Mouse (Mus musculus) embryonic stem cell, embryonic (primary cell): Measurements from ENCODE around the gene Lrrc8a.

Experiments used
- CTCF ChIA-PET, 4 experiments: fragments of 300-600 bp in 2 of 4; fragments of 350-600 bp in 2 of 4; sonication (Branson Sonifier 250); formaldehyde crosslinking; loops; one replicate each; lab custom pipeline; 2022; ENCODE audit warnings: inconsistent platforms in 2 of 4; lab: Charles Lee
- POLR2A ChIA-PET, 4 experiments: fragments of 300-600 bp in 2 of 4; fragments of 350-600 bp in 2 of 4; sonication (Branson Sonifier 250); formaldehyde crosslinking; loops; one replicate each; lab custom pipeline; 2022; ENCODE audit warnings: antibody characterized with exemption in 4 of 4, inconsistent platforms in 1 of 4; lab: Charles Lee

Lrrc8a gene

GRCm38 (mm10) chr2:30214745-30215144 lies 22.8 kb upstream of the Lrrc8a start:
- POLR2A ChIA-PET: interaction anchor here in 3 of 4 experiments (0.6 to 1.8 kb wide), 7 partner anchors 9 to 48 kb away, joined by 3 to 6 read pairs (median 4); partner anchors contain the start of genes Kyat1 (in 1 of the 3), Lrrc8a (in 1 of the 3) and Spout1 (in 1 of the 3)
- CTCF ChIA-PET: interaction anchor here in 1 of 4 experiments (0.5 kb wide), 1 partner anchor 323 kb away, joined by 5 read pairs; no protein-coding TSS in a partner anchor

DNA sequence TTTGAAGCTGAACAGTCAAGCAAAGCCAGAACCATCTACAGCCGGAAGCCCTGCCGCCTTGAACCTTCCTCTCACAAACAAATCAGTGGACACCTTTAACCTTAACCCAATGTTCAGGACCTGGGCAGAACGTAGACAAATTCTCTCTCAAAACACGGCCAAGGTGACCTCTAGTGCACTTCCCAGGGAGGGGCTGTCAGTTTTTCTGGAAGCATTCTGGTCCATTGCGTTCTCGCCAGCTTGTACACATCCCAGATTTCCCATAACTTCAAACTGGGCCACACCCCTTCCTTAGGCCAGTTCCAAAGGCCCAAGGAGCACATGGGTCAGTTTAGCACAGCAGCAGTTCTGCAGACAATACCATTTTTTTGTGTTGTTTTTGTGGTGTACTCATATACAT lies 22.0 kb upstream of the Lrrc8a start:
- ChIA-PET POLR2A (interaction anchor here in 2 of 4 experiments (1.4 to 1.8 kb wide), 4 partner anchors 10 to 21 kb away, joined by 3 to 5 read pairs (median 4); partner anchors contain the start of gene Kyat1 (in 1 of the 2)), CTCF (no interaction called here)

DNA sequence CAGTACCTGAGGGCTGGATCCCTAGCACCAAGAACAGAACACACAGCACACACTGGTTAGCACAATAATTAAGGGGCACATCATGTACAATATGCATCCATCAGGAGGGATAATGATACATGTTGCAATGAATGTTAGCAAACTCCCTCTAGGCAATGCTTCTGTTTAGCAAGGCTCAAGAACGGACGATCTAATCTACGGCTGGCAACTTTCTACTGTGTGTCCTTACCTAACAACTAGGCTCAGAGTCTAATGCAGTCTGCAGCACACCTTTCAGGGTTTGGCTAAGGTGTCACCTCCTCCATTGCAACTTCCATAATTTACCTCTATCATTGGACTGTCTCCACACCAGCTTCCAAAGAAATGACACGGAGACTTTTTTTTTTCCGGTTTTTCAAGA lies 21.2 kb upstream of the Lrrc8a start:
- POLR2A ChIA-PET: interaction anchor here in 2 of 4 experiments (0.7 to 1.7 kb wide), 4 partner anchors 8 to 21 kb away, joined by 3 read pairs; partner anchors contain the start of gene Lrrc8a (in 1 of the 2)
- CTCF ChIA-PET: no interaction called here

GRCm38 (mm10) chr2:30235593-30235992 lies 1.9 kb upstream of the Lrrc8a start:
- ChIA-PET POLR2A (interaction anchor here in 2 of 4 experiments (0.9 to 8.2 kb wide), 10 partner anchors 9 to 75 kb away, joined by 3 to 66 read pairs (median 7); partner anchors contain the start of genes Kyat1 (in 2 of the 2), Endog (in 1 of the 2) and Phyhd1 (in 1 of the 2)), CTCF (no interaction called here)

DNA sequence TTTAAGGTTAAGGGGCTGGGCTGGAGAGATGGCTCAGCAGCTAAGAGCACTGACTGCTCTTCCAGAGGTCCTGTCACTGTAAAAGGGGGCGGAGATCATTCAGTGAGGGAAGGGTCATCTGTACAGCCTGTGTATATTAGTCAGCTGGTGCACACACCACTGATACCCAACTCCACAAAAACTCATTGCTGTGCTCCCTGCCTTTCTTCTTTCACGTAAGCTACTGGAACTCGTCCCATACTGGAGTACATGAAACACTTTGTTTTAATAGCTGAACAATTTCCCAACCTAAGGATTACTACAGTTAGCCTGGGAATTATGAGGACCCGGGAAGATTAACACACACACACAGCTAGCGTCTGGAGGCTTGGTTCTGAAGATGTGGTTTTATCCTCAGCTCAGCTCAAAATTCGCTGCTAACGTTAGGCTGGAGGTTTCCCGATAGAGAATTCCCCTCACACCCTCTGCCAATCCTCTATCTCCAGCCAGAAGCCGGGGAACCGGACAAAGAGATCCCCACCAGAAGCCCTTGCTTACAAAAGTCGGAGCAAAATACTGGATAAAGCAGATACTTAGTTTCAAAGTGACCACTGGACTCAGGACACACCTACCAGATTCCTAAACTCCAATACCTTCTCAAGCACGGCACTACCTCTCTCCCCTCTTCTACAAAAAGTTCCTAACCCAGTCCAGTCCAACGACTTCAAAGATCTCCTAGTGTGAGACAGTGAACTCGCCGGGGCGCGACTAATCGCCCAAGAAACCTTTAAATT lies 903 bp upstream of the Lrrc8a start:
- ChIA-PET CTCF (interaction anchor here in 3 of 4 experiments (0.6 to 2.2 kb wide), 6 partner anchors 17 to 75 kb away, joined by 3 to 5 read pairs (median 4); partner anchors contain the start of gene Spout1 (in 1 of the 3)), POLR2A (interaction anchor here (0.6 to 8.2 kb wide), 49 partner anchors 10 to 571 kb away, joined by 3 to 66 read pairs (median 4); partner anchors contain the start of genes Endog (in 2 of the 4), Kyat1 (in 2 of the 4), Phyhd1 (in 2 of the 4) and Spout1 (in 2 of the 4))

GRCm38 (mm10) chr2:30237881-30238280 lies 366 bp downstream of the Lrrc8a start:
- POLR2A ChIA-PET: interaction anchor here (0.6 to 8.2 kb wide), 40 partner anchors 13 to 682 kb away, joined by 3 to 66 read pairs (median 4); partner anchors contain the start of genes Phyhd1 (in 3 of the 4), Kyat1 (in 2 of the 4), Dolk (in 1 of the 4) and Dolpp1 (in 1 of the 4)
- CTCF ChIA-PET: interaction anchor here in 2 of 4 experiments (0.8 to 2.2 kb wide), 7 partner anchors 16 to 76 kb away, joined by 3 to 5 read pairs (median 4); partner anchors contain the start of gene Spout1 (in 1 of the 2)

DNA sequence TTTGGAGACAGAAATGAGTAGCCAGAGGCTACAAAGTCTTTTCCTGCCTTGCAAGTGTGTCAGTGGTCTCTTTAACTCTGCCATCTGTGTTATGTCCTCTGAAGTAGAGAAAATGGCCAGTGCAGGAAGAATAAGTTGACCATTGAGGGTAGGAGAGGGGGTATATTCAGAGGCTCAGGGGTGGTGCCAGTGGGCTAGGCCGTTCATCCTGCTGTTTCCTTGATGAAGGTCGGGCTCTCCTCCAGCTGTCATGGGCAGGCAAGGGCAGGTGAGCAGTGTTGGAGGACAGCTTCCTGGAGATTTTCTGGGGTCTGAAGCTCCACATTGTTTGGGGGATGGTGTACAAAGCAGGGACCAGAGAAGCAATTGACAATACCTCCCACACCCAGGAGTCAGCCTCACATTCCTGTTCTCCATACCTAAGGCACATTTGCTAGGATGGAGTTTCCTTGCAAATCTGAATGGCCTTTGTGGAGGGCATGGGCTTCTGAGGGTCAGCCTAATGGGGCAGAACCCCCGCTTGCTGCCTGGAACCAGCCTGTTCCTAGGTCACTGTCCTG lies 1.5 kb downstream of the Lrrc8a start:
- ChIA-PET CTCF (interaction anchor here in 1 of 4 experiments (0.6 to 1.1 kb wide), 2 partner anchors 23 to 235 kb away, joined by 3 to 4 read pairs; no protein-coding TSS in a partner anchor), POLR2A (interaction anchor here in 3 of 4 experiments (0.6 to 8.2 kb wide), 14 partner anchors 12 to 153 kb away, joined by 3 to 66 read pairs (median 7); partner anchors contain the start of genes Kyat1 (in 2 of the 3), Phyhd1 (in 2 of the 3), Dolpp1 (in 1 of the 3) and Endog (in 1 of the 3))

GRCm38 (mm10) chr2:30239777-30240176 lies 2.3 kb downstream of the Lrrc8a start:
- ChIA-PET CTCF (no interaction called here), POLR2A (interaction anchor here in 2 of 4 experiments (1.0 to 8.2 kb wide), 4 partner anchors 8 to 107 kb away, joined by 3 to 66 read pairs (median 22); no protein-coding TSS in a partner anchor)

- CTCF ChIA-PET: interaction anchor here in 1 of 4 experiments (1.0 kb wide), 1 partner anchor 101 kb away, joined by 3 read pairs; no protein-coding TSS in a partner anchor
- POLR2A ChIA-PET: interaction anchor here in 2 of 4 experiments (0.6 to 8.2 kb wide), 7 partner anchors 8 to 432 kb away, joined by 3 to 66 read pairs (median 4); partner anchors contain the start of gene Spout1 (in 1 of the 2)
Observed at GRCm38 (mm10) chr2:30240267-30240666, 2.8 kb downstream of the Lrrc8a start, which contains the start of gene Gm28035. TSS of gene Gm28035 (plus strand) at chr2:30240567.

DNA sequence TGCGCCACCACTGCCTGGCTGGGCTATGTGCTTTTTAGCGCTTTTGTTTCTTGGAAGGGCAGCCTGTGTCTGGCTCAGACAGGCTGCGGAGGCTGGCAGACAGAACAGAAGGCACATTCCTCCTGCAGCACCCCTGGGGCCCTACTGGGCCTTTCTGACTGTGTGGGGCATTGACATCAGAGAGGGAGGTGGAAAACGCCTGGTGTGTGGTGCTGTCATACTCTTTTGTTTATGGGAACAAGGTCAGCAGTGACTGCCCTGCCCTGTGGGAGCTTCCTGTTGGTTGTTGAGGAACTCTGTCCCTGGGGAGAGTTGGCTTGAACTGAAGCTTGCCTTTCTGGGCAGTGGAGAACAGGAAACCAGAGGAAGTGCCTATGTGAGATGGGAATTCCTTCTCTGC lies 5.0 kb downstream of the Lrrc8a start:
- ChIA-PET POLR2A (interaction anchor here (0.5 to 8.2 kb wide), 27 partner anchors 9 to 153 kb away, joined by 3 to 66 read pairs (median 4); partner anchors contain the start of genes Endog (in 3 of the 4), Phyhd1 (in 3 of the 4), Kyat1 (in 1 of the 4) and Spout1 (in 1 of the 4)), CTCF (interaction anchor here in 2 of 4 experiments (1.0 to 1.6 kb wide), 4 partner anchors 24 to 199 kb away, joined by 3 to 5 read pairs (median 4); partner anchors contain the start of genes Kyat1 (in 1 of the 2) and Phyhd1 (in 1 of the 2))

DNA sequence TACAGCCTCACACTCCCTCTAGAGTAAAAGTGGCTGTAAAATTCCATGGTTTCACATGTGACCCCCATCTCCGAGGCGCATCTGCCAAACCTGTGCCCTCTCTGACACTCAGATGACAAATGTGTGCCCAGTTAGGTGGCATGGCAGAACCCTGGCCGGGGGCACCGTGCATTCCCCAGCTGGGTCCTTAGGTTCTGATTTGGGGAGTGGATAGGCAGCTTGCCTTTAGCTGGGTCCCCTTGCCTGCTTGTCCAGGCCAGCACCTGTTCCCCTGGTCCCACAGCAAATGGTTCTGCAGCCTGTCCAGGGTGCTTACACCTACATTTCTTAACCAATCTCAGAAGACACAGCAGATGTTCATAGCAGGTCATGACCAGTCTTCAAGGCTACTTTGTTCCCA lies 5.9 kb downstream of the Lrrc8a start:
- POLR2A ChIA-PET: interaction anchor here in 3 of 4 experiments (0.7 to 8.2 kb wide), 22 partner anchors 9 to 169 kb away, joined by 3 to 66 read pairs (median 5); partner anchors contain the start of genes Phyhd1 (in 2 of the 3), Endog (in 1 of the 3), Kyat1 (in 1 of the 3) and Spout1 (in 1 of the 3)
- CTCF ChIA-PET: interaction anchor here in 2 of 4 experiments (1.6 kb wide), 2 partner anchors 40 to 198 kb away, joined by 4 to 5 read pairs; no protein-coding TSS in a partner anchor

DNA sequence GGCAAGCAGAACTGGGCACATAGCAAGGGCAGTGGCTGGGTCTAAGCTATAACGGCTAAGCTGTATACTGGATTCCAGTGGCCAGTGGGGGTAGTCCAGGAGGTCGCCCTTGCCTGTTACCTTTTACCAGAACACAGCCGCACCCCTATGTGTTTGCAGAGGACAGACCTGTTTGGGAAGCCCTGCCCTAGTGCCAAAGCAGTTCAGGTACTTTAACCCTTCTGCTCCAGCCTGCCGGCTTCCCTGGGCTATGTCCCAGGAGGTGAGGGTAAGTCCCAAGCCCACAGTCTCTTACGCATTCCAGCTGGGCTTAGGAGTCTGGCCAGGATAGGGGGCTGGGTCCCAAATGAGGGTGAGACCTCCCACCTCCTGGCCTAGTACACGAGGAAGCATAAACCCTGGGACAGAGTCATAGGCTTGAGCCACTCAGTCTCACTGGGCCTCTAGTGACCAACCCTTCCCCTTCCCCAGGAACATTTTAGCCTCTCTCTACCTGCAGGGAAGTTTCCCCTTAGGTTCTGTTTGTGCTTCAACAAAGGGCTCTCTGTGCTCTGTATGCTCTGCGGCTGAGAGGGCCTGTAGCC lies 7.2 kb downstream of the Lrrc8a start:
- CTCF ChIA-PET: interaction anchor here in 2 of 4 experiments (1.1 to 1.6 kb wide), 2 partner anchors 27 to 42 kb away, joined by 4 read pairs; no protein-coding TSS in a partner anchor
- POLR2A ChIA-PET: interaction anchor here in 2 of 4 experiments (0.9 to 5.6 kb wide), 17 partner anchors 8 to 184 kb away, joined by 3 to 41 read pairs (median 4); partner anchors contain the start of genes Endog (in 2 of the 2), Kyat1 (in 1 of the 2), Miga2 (in 1 of the 2) and Phyhd1 (in 1 of the 2)

DNA sequence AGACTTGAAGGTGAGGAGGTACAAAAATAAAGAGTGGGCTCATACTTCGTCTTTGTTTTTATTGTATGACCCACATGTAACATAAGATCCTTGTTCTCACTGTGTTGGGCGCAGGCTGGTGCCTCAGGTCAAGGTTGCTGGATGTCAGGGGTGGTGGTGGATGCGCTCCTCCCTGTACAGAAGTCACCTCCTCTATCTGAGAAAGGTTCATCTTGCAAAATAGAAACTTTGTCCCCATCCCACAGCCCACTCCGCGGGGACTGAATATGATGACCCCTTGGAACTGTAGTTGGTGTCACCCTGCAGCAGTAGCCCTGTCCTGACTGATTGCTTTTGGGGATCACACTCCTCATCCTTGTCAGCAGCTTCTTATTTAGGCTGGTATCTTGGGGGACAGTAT lies 9.5 kb downstream of the Lrrc8a start:
- CTCF ChIA-PET: no interaction called here
- POLR2A ChIA-PET: interaction anchor here in 2 of 4 experiments (0.6 to 1.5 kb wide), 4 partner anchors 9 to 42 kb away, joined by 3 to 5 read pairs (median 4); partner anchors contain the start of gene Kyat1 (in 1 of the 2)

DNA sequence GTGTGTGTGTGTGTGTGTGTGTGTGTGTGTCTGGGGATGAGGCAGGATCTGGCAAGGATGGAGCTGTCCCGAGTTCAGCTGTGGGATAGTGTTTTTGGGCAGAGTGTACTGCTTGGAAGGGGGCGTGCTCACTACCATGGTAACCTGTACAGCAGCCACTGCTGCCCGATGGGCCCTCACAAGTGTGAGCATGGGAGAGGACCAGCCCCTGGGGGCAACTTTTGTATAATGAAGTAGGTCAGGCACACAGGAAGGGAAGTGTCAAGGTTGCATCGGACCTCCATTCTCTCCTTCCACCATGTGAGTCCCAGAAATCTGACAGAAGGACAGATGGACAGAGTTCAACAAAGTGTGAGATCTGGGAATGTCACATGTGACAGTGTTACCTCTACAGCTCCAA lies 10.2 kb downstream of the Lrrc8a start:
- ChIA-PET POLR2A (interaction anchor here in 2 of 4 experiments (0.6 to 1.5 kb wide), 8 partner anchors 7 to 505 kb away, joined by 3 to 5 read pairs (median 3); partner anchors contain the start of genes Endog (in 1 of the 2), Gm28035 (in 1 of the 2) and Kyat1 (in 1 of the 2)), CTCF (interaction anchor here in 2 of 4 experiments (0.6 to 1.3 kb wide), 2 partner anchors 44 to 629 kb away, joined by 4 read pairs; no protein-coding TSS in a partner anchor)

GRCm38 (mm10) chr2:30249182-30249581 lies 11.7 kb downstream of the Lrrc8a start:
- POLR2A ChIA-PET: interaction anchor here in 1 of 4 experiments (1.1 to 7.0 kb wide), 2 partner anchors 15 to 39 kb away, joined by 3 to 85 read pairs; partner anchors contain the start of gene Phyhd1
- CTCF ChIA-PET: no interaction called here
